Mouse (Mus musculus) erythroblast, embryonic 14.5 days (primary cell): ENCODE results near the gene Prps1l3.

ENCODE experiments used
- GATA1 ChIP-seq: IDR thresholded peaks from 2 replicates; pipeline ENCODE4 v1.6.1; 2012; ENCODE audit warnings: low read length, inconsistent platforms, mixed read lengths
- TAL1 ChIP-seq: IDR thresholded peaks from 3 replicates; pipeline ENCODE4 v1.6.1; 2012; ENCODE audit warnings: low read length, inconsistent platforms, mixed read lengths

DNA sequence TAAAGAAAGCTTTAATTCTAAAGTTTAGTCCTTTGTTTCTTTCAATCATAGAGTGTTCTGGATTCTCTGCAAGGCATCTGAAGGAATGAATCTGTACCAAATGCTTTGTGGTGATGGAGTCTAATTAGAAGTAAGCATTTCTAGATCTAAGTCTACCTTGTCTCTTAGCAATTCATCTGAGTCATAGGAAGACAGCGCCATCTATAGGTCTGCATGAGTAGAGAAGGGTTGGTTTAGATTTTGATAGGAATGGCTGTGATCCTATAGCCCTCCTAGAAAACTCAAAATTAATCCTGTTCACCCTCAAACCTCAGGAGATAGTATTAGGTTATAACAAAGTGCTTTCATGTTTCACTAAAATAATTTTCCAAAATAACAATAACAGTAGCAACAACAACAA lies 44.7 kb upstream of the Prps1l3 start:
- TF ChIP-seq TAL1: no peak
- no peak for TF ChIP-seq GATA1
